Mouse (Mus musculus) liver, postnatal 0 days (tissue): ENCODE data around the gene Coq9.

ENCODE experiments used
- CTCF ChIP-seq: sonication (generic); IDR thresholded peaks from 2 replicates; pipeline ENCODE4 v1.5.1; 2016; ENCODE audit warnings: antibody characterized with exemption, low read depth
- EP300 ChIP-seq: IDR thresholded peaks from 2 replicates; pipeline ENCODE4 v1.6.1; 2016; ENCODE audit warnings: antibody characterized with exemption, low read depth, mild to moderate bottlenecking

- TF ChIP-seq CTCF (no peak), EP300 (no peak)
Observed at GRCm38 (mm10) chr8:94821381-94821780, 16.7 kb upstream of the Coq9 start.
